Mouse (Mus musculus) right cerebral cortex, postnatal 36 days (tissue): ENCODE data around the gene Gmpr.
A peak's percentile ranks its signal among the peaks of the same experiment; 100 is the strongest.
"Not testable (repeated sequence)": the region's sequence is repeated elsewhere in the genome, so short reads cannot be mapped to it uniquely, and the experiment has no call there.

ENCODE experiments used
- DNase-seq, 2 experiments: peaks; one replicate each; pipeline ENCODE4 v3.0.0; 2022; ENCODE audit warnings: low spot score in 2 of 2, mixed read lengths in 1 of 2

Gmpr gene

GRCm38 (mm10) chr13:45507274-45508229, at the start of gene Gmpr:
Gene Gmpr (plus strand): TSS chr13:45507444.
- DNase-seq, result peak; percentile 78 to 82

DNA sequence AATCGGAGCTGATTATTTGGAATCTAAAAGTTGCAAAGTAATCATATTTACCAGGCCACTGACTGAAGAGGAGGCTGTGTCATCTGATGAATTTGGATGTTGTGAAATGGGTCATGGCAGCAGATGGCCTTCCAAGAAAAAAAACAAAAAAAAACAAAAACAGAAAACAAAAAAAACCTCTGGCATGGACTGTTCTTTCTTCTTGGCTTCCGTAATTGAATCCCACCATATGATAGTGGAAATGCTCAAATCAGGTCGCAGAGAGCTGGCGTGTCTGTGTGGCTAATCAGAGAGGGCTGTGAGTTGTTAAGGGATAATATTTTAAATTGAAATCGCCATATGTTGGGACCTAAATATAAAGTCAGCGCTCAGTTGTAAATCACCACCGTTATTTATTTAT, 49.8 kb upstream of the Gmpr start:
- DNase-seq, result no peak

DNA sequence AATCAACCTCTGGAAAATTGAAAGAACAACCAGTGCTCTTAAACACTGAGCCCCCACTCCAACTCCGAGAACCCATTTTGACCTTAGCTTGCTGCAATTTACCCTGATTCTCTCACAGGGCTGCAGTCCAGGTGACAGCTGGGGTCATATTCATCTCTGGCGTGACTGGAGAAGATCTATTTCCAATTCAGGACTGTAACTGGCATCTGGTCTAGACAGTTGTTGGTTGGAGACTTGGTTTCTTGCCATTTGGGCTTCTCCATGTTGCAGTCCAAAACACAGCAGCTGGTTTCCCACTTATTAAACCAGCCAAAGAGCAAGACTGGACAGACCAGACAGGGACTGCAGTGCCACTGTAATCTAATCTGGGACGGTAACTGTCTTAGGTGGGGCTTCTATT, 47.1 kb upstream of the Gmpr start:
- no peak for DNase-seq

- DNase-seq, result no peak
Observed at GRCm38 (mm10) chr13:45461370-45461958, 45.8 kb upstream of the Gmpr start.

- no peak for DNase-seq
Observed at GRCm38 (mm10) chr13:45465616-45466015, 41.6 kb upstream of the Gmpr start.

DNA sequence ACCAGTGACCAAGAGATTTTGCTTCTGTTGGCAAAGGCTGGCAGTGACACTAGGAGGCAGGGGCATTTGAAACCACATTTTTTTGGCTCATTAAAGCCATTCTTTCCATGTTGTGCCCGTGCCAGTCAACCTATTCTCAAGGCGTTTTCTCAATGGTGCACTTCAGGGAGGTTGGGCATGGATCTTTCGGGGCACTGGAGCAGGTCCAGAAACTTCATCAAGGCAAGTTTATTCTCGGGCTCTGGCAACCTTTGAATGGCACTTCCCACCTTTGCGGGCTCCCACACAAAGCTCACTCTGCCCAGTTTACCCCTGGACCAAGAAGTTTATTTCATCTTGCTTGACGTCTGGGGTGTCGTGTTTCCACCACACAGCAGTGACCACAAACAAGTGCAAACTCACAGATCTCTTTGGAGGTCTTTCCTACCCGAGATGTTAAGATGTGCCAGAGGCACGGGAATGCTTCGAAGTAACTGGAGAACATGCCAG, 41.2 kb upstream of the Gmpr start:
- no peak for DNase-seq

GRCm38 (mm10) chr13:45468751-45469150, 38.5 kb upstream of the Gmpr start:
- DNase-seq, result no peak

GRCm38 (mm10) chr13:45469481-45470301, 37.6 kb upstream of the Gmpr start:
- DNase-seq, result no peak

- DNase-seq, result no peak
Observed at GRCm38 (mm10) chr13:45473311-45473710, 33.9 kb upstream of the Gmpr start.

DNA sequence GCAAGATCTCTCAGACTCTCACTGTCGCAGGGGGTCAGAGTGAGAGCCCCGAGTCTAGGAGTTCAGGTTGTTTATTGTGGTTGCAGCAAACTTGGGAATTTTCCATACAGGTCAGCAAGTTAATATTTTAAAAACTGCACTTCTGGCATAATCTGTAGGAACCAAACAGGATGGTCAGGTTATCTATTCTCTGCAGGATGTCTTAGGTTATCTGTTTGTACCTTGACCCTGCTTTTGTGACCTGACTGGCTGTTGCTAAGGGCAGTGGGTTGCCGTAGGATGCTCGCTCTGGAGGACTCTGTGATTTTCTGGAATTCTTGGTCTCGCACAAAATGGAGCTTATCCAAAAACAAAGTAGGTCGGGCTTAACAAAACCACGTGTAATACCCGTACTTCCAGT, 31.9 kb upstream of the Gmpr start:
- DNase-seq, result no peak

GRCm38 (mm10) chr13:45477183-45477582, 30.1 kb upstream of the Gmpr start:
- DNase-seq, result peak; percentile 60 to 67

- DNase-seq, result no peak
Observed at GRCm38 (mm10) chr13:45479951-45480350, 27.3 kb upstream of the Gmpr start.

- DNase-seq, result no peak
Observed at GRCm38 (mm10) chr13:45483215-45483614, 24.0 kb upstream of the Gmpr start.

DNA sequence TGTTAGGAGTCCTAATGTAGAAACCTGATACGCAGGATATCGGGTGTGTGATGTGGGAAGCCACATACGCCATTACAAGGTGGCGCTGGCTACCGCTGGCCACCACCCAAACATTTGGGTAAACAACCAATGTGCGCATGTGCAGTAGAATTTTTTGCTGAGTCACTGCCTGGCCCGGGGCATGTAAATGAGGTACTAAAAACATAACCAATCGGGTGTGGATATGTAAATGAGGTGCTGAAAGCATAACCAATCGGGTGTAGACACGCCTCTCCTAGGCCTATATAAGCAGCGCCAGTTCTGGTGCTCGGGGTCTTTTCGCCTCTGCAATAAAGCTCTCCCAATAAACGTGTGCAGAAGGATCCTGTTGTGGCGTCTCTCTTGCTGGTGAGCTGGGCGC, 23.3 kb upstream of the Gmpr start:
- not testable (repeated sequence) for DNase-seq

DNA sequence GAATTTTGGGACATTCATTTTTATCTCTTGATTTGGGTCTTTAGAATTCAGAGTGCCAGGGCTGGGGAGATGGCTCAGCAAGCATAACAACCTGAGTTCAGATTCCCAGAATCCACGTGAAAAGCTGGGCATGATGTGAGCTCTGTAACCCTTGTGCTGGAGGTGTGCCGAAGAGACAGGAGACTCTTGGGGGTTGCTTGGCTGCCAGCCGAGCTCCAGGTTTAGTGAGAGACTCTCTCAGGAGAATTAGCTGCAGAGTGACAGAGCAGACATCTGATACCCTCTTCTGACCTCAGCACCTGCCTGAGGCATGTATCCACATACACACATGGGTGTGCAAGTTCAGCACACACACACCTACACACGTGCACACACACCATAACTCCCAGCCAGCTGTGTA, 21.6 kb upstream of the Gmpr start:
- no peak for DNase-seq

GRCm38 (mm10) chr13:45486598-45486997, 20.6 kb upstream of the Gmpr start:
- no peak for DNase-seq

DNA sequence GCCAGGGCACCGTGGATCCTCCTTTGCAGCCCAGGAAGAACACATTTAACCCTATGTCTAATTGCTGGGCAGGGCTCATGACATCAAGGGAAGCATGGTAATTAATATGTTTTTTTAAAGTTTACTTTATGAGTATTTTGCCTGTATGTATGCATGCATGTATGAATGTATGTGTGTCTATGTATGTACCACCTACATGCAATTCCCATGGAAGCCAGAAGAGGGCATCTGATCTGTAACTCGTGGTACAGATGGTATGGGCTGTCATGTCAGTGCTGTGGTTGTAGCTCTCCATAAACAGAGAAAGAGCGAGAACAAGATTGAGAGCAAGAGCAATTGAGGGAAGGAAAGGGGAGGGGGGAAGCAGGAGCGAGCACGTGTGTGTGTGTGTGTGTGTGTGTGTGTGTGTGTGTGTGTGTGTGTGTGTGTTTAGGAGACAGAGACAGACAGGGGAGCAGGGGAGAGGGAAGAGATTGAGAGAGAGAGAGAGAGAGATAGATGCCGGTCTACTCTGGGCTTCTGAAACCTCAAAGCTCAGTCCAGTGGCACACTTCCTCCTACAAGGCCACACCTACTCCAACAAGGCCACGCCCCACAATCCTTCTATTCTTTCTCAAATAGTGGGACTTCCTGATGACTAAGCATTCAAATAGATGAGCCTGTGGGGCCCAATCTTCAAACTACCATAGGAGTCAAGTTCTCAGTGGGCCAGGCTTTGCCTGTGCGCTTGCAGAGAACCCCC, 15.1 kb upstream of the Gmpr start:
- no peak for DNase-seq

- no peak for DNase-seq
Observed at GRCm38 (mm10) chr13:45493846-45494245, 13.4 kb upstream of the Gmpr start.

DNA sequence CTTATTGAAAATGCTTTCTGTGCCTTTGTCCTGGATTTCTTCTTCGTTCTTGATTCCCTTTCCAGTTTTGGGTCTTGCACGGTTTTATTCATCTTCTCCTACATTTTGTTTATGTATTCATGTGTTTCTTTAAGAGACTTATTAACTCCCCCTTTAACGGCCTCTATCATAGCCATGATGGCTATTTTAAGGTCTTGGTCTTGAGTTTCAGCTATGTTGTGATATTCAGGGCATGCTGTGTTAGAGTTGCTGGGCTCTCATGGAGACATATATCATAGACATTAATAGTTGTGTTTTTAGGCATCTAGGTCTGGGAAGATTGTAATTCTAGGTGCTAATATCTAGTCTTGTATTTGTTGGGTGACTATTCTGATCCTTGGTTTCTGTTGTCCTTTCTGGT, 8.6 kb upstream of the Gmpr start:
- no peak for DNase-seq

DNA sequence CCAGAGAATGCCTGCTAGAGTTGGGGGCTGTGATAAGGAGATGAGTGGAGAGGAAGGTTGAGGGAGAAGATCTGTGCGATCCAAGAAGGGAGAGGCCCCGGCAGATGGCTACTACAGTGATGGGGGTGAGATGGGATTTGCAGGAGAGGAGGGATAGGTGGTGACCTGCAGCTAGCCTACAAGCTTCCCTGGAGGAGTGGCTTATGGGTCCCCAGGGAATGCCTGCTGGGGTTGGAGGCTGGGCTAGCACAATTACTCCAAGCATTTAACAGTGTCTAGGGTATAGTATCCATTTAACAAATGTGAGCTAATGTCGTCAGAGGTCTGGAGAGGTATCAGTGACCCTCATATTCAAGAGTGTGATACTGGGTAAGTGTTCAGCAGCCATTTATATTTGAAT, 7.9 kb upstream of the Gmpr start:
- no peak for DNase-seq

GRCm38 (mm10) chr13:45499906-45500305, 7.3 kb upstream of the Gmpr start:
- DNase-seq, result no peak
